Mouse (Mus musculus): ENCODE measurements around the gene Plxnb1.

The Plxnb1 gene

DNA sequence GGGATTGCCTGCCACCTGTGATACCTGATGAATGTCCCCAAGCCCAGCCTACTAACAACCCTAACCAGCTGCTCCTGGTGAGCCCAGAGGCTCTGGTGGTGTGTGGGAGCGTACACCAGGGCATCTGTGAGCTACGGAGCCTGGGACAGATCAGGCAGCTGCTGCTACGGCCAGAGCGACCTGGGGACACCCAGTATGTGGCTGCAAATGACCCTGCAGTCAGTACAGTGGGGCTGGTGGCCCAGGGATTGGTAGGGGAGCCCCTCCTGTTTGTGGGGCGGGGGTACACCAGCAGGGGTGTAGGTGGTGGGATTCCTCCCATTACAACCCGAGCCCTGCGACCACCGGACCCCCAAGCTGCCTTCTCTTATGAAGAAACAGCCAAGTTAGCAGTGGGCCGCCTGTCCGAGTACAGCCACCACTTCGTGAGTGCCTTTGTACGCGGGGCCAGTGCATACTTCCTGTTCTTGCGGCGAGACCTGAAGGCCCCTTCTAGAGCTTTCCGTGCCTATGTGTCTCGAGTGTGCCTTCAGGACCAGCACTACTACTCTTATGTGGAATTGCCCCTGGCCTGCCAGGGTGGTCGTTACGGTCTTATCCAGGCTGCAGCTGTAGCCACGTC, 5.2 kb downstream of the Plxnb1 start:
- no peak for DNase-seq (ENCODE audit: extremely low read depth, insufficient read length, low spot score)

GRCm38 (mm10) chr9:109101933-109102445, 6.8 kb downstream of the Plxnb1 start:
- no peak for DNase-seq (ENCODE audit: extremely low read depth, insufficient read length, low spot score)

- DNase-seq (ENCODE audit: extremely low read depth, insufficient read length, low spot score): no peak
These were observed 7.4 kb downstream of the Plxnb1 start for GRCm38 (mm10) chr9:109102541-109102940.

GRCm38 (mm10) chr9:109103250-109103649, 8.1 kb downstream of the Plxnb1 start:
- DNase-seq (ENCODE audit: extremely low read depth, insufficient read length, low spot score): no peak

DNA sequence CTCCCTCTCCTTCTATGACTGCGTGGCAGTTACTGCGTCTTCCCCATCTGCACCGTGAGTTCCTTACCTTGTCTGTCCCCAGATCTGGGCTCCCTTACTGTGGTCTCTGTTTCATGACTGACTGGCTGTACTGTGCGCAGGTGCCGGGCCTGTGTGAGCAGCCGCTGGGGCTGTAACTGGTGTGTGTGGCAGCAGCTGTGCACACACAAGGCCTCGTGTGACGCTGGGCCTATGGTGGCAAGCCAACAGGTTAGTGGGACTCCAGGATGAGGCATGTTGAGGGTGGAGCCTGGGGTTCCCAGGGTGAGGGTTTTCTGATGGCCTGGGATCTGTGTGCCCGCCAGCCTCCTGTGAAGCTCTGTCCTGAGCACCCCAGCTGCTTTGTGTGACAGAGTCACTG, 8.9 kb downstream of the Plxnb1 start:
- DNase-seq (ENCODE audit: extremely low read depth, insufficient read length, low spot score): no peak

DNA sequence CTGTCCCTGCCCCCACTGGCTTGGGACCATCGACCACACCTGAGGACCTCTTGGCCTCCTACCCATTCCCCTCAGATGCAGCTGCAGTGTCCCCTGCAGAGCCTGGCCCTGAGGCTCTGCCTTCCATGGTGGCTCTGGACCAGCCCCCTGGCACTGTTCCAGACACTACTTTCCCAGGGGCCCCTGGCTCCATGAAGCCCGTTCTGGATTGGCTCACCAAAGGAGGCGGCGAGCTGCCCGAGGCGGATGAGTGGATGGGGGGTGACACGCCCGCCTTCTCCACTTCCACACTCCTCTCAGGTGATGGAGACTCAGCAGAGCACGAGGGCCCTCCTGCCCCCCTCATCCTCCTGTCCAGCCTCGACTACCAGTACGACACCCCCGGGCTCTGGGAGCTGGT, 9.8 kb downstream of the Plxnb1 start:
- DNase-seq (ENCODE audit: extremely low read depth, insufficient read length, low spot score): no peak

- DNase-seq (ENCODE audit: extremely low read depth, insufficient read length, low spot score): no peak
These were observed 10.5 kb downstream of the Plxnb1 start for GRCm38 (mm10) chr9:109105648-109106047.

GRCm38 (mm10) chr9:109107341-109107740, 12.2 kb downstream of the Plxnb1 start:
- no peak for DNase-seq (ENCODE audit: extremely low read depth, insufficient read length, low spot score)

GRCm38 (mm10) chr9:109110240-109110639, 15.1 kb downstream of the Plxnb1 start:
- DNase-seq (ENCODE audit: extremely low read depth, insufficient read length, low spot score): no peak

DNA sequence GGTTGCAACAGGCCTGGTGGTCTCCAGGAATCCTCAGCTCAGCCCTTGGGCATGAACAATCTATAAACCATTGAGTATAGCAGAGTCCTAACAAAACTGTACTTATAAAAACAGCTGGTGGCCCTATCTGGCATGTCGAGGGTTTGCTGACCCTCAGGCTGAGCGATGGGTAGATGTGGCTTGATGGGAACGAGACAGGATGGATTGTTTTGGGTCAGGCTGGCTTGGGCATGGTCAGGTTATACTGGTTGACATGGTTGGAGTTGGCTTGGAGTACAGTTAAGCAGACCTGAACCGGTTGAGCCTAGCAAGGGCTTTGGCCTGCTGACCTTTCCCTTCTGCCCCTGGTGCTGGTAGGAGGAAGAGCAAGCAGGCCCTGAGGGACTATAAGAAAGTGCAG, 15.9 kb downstream of the Plxnb1 start:
- no peak for DNase-seq (ENCODE audit: extremely low read depth, insufficient read length, low spot score)

- no peak for DNase-seq (ENCODE audit: extremely low read depth, insufficient read length, low spot score)
These were observed 16.4 kb downstream of the Plxnb1 start for GRCm38 (mm10) chr9:109111591-109111990.

GRCm38 (mm10) chr9:109113331-109113730, 18.1 kb downstream of the Plxnb1 start:
- DNase-seq (ENCODE audit: extremely low read depth, insufficient read length, low spot score): no peak

DNA sequence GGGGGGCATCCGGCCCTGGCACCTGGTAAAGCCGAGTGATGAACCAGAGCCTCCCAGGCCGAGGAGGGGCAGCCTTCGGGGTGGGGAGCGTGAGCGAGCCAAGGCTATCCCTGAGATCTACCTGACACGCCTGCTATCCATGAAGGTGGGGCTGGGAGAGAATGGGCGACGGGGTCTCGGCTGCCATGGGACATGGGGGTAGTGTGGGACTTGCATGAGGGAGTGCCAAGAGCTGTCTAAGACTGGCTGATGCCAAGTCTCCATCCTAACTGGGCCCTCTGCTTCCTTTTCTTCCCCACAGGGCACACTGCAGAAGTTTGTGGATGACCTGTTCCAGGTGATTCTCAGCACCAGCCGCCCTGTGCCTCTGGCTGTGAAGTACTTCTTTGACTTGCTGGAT, 19.1 kb downstream of the Plxnb1 start:
- DNase-seq (ENCODE audit: extremely low read depth, insufficient read length, low spot score): no peak

- no peak for DNase-seq (ENCODE audit: extremely low read depth, insufficient read length, low spot score)
These were observed 19.7 kb downstream of the Plxnb1 start for GRCm38 (mm10) chr9:109114871-109115270.

- no peak for DNase-seq (ENCODE audit: extremely low read depth, insufficient read length, low spot score)
These were observed 21.0 kb downstream of the Plxnb1 start for GRCm38 (mm10) chr9:109116205-109116604.

DNA sequence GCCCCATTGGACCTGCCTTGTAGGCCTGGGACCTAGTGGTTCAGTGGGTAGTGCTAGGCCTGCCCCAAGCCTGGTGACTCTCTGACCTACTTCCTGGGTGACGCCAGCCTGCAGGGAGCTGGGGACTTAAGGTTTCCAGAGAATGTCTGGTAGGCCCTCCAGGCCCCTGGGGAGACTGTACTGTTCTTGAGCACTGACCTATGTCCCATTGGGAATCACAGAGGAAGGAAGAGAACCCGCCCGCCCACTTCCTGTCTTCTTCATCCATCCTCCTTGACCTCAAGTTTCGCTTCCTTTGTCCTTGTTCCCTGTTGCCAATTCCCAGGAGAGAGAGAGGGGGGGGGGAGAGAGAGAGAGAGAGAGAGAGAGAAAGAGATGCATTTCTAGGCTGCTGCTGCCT, 22.9 kb downstream of the Plxnb1 start:
- no peak for DNase-seq (ENCODE audit: extremely low read depth, insufficient read length, low spot score)

DNA sequence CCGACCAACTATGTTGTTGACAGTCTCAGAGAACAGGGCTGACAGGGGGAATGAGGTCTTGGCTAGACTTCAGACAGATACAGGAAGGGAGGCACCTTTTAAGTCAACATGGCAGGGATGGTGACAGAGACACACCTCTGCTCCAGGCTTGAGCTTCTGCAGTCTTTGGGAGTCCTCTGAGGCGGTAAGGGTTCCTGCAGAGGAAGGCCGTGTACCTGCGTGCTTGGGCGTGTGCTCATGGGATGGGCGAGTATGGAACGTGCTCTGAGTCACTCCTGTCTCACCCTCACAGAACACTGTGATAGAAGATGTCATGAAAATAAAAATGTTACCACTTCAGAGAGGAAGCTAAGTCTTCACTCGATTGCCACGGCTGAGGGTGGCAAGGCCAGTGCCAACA, 24.4 kb downstream of the Plxnb1 start:
- DNase-seq (ENCODE audit: extremely low read depth, insufficient read length, low spot score): no peak

- DNase-seq (ENCODE audit: extremely low read depth, insufficient read length, low spot score): no peak
These were observed 25.8 kb downstream of the Plxnb1 start for GRCm38 (mm10) chr9:109120956-109121355.

DNA sequence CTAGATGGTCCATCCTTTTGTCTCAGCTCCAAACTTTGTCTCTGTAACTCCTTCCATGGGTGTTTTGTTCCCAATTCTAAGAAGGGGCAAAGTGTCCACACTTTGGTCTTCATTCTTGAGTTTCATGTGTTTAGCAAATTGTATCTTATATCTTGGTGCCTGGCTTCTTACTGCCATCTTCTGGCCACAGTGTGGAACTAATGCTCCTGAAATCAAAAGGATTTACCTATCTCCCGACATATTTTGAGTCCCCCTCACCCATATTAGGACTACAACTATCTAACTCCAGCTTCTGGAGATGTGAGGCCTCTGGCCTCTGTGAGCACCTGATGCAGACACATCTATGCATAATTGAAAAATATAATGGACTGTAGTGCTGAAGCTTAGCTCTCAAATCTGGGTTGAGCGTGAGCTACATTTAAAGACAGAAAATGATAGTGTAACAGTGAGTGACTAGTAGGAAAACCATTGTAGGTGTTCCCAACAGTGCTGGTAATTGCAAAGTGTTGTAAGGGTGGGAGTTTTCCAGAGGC, 27.4 kb downstream of the Plxnb1 start:
- no peak for DNase-seq (ENCODE audit: extremely low read depth, insufficient read length, low spot score)

- DNase-seq (ENCODE audit: extremely low read depth, insufficient read length, low spot score): no peak
These were observed 28.1 kb downstream of the Plxnb1 start for GRCm38 (mm10) chr9:109123266-109123665.

DNA sequence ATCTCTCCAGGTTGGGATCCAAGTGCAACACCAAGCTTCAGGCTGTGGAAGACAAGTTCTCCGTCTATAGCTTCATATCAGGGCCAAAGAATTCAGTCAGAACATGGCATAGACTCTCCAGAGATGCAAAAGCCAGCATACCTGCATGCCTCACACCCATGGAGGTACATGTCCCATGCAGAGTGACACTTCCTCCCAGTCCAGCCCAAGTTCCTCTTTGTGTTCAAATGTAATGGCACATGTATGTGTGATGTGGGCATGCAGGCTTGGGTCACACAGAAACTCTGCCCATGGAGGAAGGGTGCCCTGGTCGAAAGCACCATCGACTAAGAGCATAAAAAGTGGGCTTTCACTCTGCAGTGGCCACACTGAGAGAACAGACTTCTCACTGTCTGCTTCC, 29.0 kb downstream of the Plxnb1 start:
- no peak for DNase-seq (ENCODE audit: extremely low read depth, insufficient read length, low spot score)

GRCm38 (mm10) chr9:109125043-109125442, 29.9 kb downstream of the Plxnb1 start:
- no peak for DNase-seq (ENCODE audit: extremely low read depth, insufficient read length, low spot score)

GRCm38 (mm10) chr9:109125481-109125880, 30.3 kb downstream of the Plxnb1 start:
- DNase-seq (ENCODE audit: extremely low read depth, insufficient read length, low spot score): no peak

All from 3134 (cell line).